Mouse (Mus musculus) embryonic facial prominence, embryonic 15.5 days (tissue): ENCODE measurements around the gene Acvr1b. TPM values are rescaled to one million over a fixed set of nuclear protein-coding genes. Genes with fewer than 3 reads are reported as not detected.

Source experiments
- ATAC-seq: fragments of 200-750 bp; cut with Nextera tagmentation; 2 replicates; pipeline ENCODE4 v1.8.0; 2017; ENCODE audit warnings: low read depth, moderate TSS enrichment; ENCODE audit not compliant: insufficient number of reproducible peaks, low FRiP score, low TSS enrichment
- H3K27ac ChIP-seq: fragments of 300-500 bp; sonication (generic); replicated peaks from 2 replicates; pipeline ENCODE4 v1.5.1; 2015; ENCODE audit warnings: mild to moderate bottlenecking, inconsistent platforms
- H3K27me3 ChIP-seq: fragments of 300-500 bp; sonication (generic); 2 replicates; pipeline ENCODE4 v1.6.1; 2015; ENCODE audit warnings: inconsistent platforms
- H3K36me3 ChIP-seq: fragments of 300-500 bp; sonication (generic); 2 replicates; pipeline ENCODE4 v1.6.1; 2015; ENCODE audit warnings: mild to moderate bottlenecking, inconsistent platforms
- H3K4me1 ChIP-seq: fragments of 300-500 bp; sonication (generic); 2 replicates; pipeline ENCODE4 v1.6.1; 2015; ENCODE audit warnings: inconsistent platforms
- H3K4me2 ChIP-seq: fragments of 300-500 bp; sonication (generic); replicated peaks from 2 replicates; pipeline ENCODE4 v1.6.1; 2015; ENCODE audit warnings: mild to moderate bottlenecking, inconsistent platforms
- H3K4me3 ChIP-seq: fragments of 300-500 bp; sonication (generic); replicated peaks from 2 replicates; pipeline ENCODE4 v1.5.1; 2015; ENCODE audit warnings: mild to moderate bottlenecking, inconsistent platforms
- H3K9ac ChIP-seq: fragments of 300-500 bp; sonication (generic); 2 replicates; pipeline ENCODE4 v1.6.1; 2015; ENCODE audit warnings: inconsistent platforms
- H3K9me3 ChIP-seq: fragments of 300-500 bp; sonication (generic); replicated peaks from 2 replicates; pipeline ENCODE4 v1.6.1; 2016; ENCODE audit warnings: inconsistent platforms
- WGBS: fragments of 180-500 bp; shearing (Covaris S2); methylation state at CpG from one replicate; pipeline ENCODE4 v1.1.7; 2015; 5-methylcytosine and 5-hydroxymethylcytosine counted together
- polyA plus RNA-seq: library from polyadenylated mRNA; unstranded; fragments of >200 nt; fragmentation: Nextera tagmentation; extraction: Ambion mirVana; gene quantifications from 2 replicates; pipeline ENCODE4 v1.2.1, GENCODE M21; 2015

Gene Acvr1b
- polyA plus RNA-seq, result 10.5 and 11.4 TPM in 2 replicates

GRCm38 (mm10) chr15:101173421-101174211 lies at the start of gene Acvr1b:
Acvr1b (plus strand) TSS chr15:101174067.
- Histone ChIP-seq H3K4me2 (peak within 1 kb of the TSS; percentile 82), H3K4me1 (peaks cover 40% of the 10 kb centered on the region), H3K9me3 (no peaks in the 10 kb centered on the region), H3K4me3 (peak within 1 kb of the TSS; percentile 83), H3K27ac (peak within 1 kb of the TSS; percentile 81), H3K9ac (peak within 1 kb of the TSS; percentile 82), H3K36me3 (no peaks in the 10 kb centered on the region), H3K27me3 (no peaks in the 10 kb centered on the region)
- WGBS, result under 1% methylated on average over 52 of the region's 87 CpGs
- peak; percentile 92 for ATAC-seq

- Histone ChIP-seq H3K9ac (no peak overlapping the region), H3K4me1 (peaks cover 28% of the 10 kb centered on the region), H3K4me3 (no peak overlapping the region), H3K4me2 (no peak overlapping the region), H3K9me3 (no peaks in the 10 kb centered on the region), H3K36me3 (no peaks in the 10 kb centered on the region), H3K27me3 (peaks cover 7% of the 10 kb centered on the region), H3K27ac (peak overlapping the region; percentile 58; the same call in 1 of the 2 replicates)
- ATAC-seq, result no peak
- WGBS, result 80% methylated on average over 6 of the region's 6 CpGs
Measured at GRCm38 (mm10) chr15:101125561-101125960, 48.3 kb upstream of the Acvr1b start.

- ATAC-seq, result peak; percentile 63
- H3K4me1 ChIP-seq, result peaks cover 37% of the 10 kb centered on the region
- H3K27ac ChIP-seq, result peak overlapping the region; percentile 72
- no peaks in the 10 kb centered on the region for H3K9me3 ChIP-seq
- no peak overlapping the region for H3K4me3 ChIP-seq
- H3K9ac ChIP-seq, result no peak overlapping the region
- no peaks in the 10 kb centered on the region for H3K36me3 ChIP-seq
- H3K4me2 ChIP-seq, result no peak overlapping the region
- 72% methylated on average over 12 of the region's 12 CpGs for WGBS
- H3K27me3 ChIP-seq, result peaks cover 14% of the 10 kb centered on the region
Measured at GRCm38 (mm10) chr15:101126876-101127544, 46.9 kb upstream of the Acvr1b start.

GRCm38 (mm10) chr15:101128181-101129089 lies 45.4 kb upstream of the Acvr1b start, which contains the start of gene Acvrl1:
Acvrl1 (plus strand) TSS chr15:101128522.
- peak within 1 kb of the TSS; percentile 48 for H3K4me3 ChIP-seq
- H3K4me1 ChIP-seq, result peaks cover 41% of the 10 kb centered on the region
- peak within 1 kb of the TSS; percentile 45; the same call in 1 of the 2 replicates for H3K9ac ChIP-seq
- peaks cover 14% of the 10 kb centered on the region for H3K27me3 ChIP-seq
- ATAC-seq, result 0 out of 2 replicates have a peak, but pooled peaks have one; percentile 26
- H3K27ac ChIP-seq, result 0 out of 2 replicates have a peak within 1 kb of the TSS, but pooled peaks have one; percentile 24
- H3K36me3 ChIP-seq, result no peaks in the 10 kb centered on the region
- peak within 1 kb of the TSS; percentile 83 for H3K4me2 ChIP-seq
- 5% methylated on average over 46 of the region's 46 CpGs for WGBS
- no peaks in the 10 kb centered on the region for H3K9me3 ChIP-seq

- Histone ChIP-seq H3K4me2 (peak overlapping the region; percentile 83), H3K27ac (no peak overlapping the region)
Measured at GRCm38 (mm10) chr15:101129412-101129811, 44.5 kb upstream of the Acvr1b start.

GRCm38 (mm10) chr15:101131498-101131897 lies 42.4 kb upstream of the Acvr1b start:
- peaks cover 14% of the 10 kb centered on the region for H3K27me3 ChIP-seq
- H3K36me3 ChIP-seq, result no peaks in the 10 kb centered on the region
- peaks cover 56% of the 10 kb centered on the region for H3K4me1 ChIP-seq
- no peak overlapping the region for H3K27ac ChIP-seq
- ATAC-seq, result no peak
- no peak overlapping the region for H3K4me3 ChIP-seq
- 19% methylated on average over 11 of the region's 11 CpGs for WGBS
- H3K9me3 ChIP-seq, result no peaks in the 10 kb centered on the region
- H3K4me2 ChIP-seq, result no peak overlapping the region
- no peak overlapping the region for H3K9ac ChIP-seq

More at GRCm38 (mm10) chr15:101129412-101129811, 44.5 kb upstream of the Acvr1b start:
- no peak for ATAC-seq
- Histone ChIP-seq H3K4me3 (peak overlapping the region; percentile 48), H3K9me3 (no peaks in the 10 kb centered on the region), H3K36me3 (no peaks in the 10 kb centered on the region), H3K9ac (no peak overlapping the region), H3K4me1 (peaks cover 51% of the 10 kb centered on the region), H3K27me3 (peaks cover 14% of the 10 kb centered on the region)
- WGBS, result 51% methylated on average over 5 of the region's 5 CpGs

- peaks cover under 1% of the 10 kb centered on the region; the same call in 1 of the 2 replicates for H3K36me3 ChIP-seq
- no peak overlapping the region for H3K27ac ChIP-seq
- 56% methylated on average over 6 of the region's 6 CpGs for WGBS
- no peaks in the 10 kb centered on the region for H3K9me3 ChIP-seq
- no peak overlapping the region for H3K4me2 ChIP-seq
- no peak overlapping the region for H3K4me3 ChIP-seq
- H3K4me1 ChIP-seq, result peaks cover 51% of the 10 kb centered on the region
- peaks cover 14% of the 10 kb centered on the region for H3K27me3 ChIP-seq
- ATAC-seq, result no peak
- H3K9ac ChIP-seq, result no peak overlapping the region
Measured at GRCm38 (mm10) chr15:101132041-101132440, 41.8 kb upstream of the Acvr1b start.

- Histone ChIP-seq H3K27ac (peak overlapping the region; percentile 12; the same call in 1 of the 2 replicates), H3K36me3 (peaks cover 8% of the 10 kb centered on the region; the same call in 1 of the 2 replicates), H3K27me3 (peaks cover 14% of the 10 kb centered on the region), H3K4me2 (no peak overlapping the region), H3K4me1 (peaks cover 49% of the 10 kb centered on the region), H3K4me3 (no peak overlapping the region), H3K9ac (no peak overlapping the region), H3K9me3 (no peaks in the 10 kb centered on the region)
- 63% methylated on average over 6 of the region's 6 CpGs for whole genome bisulfite sequencing
- no peak for ATAC-seq
Measured at GRCm38 (mm10) chr15:101132761-101133160, 41.1 kb upstream of the Acvr1b start.

GRCm38 (mm10) chr15:101133993-101134704 lies 39.7 kb upstream of the Acvr1b start:
- peak; percentile 54; the same call in 1 of the 2 replicates for ATAC-seq

GRCm38 (mm10) chr15:101135405-101135804 lies 38.5 kb upstream of the Acvr1b start:
- no peak for ATAC-seq
- Histone ChIP-seq H3K9ac (no peak overlapping the region), H3K9me3 (no peaks in the 10 kb centered on the region), H3K27me3 (peaks cover 7% of the 10 kb centered on the region; the same call in 1 of the 2 replicates), H3K36me3 (peaks cover 8% of the 10 kb centered on the region; the same call in 1 of the 2 replicates), H3K27ac (no peak overlapping the region), H3K4me1 (peaks cover 49% of the 10 kb centered on the region), H3K4me2 (peak overlapping the region; percentile 12; the same call in 1 of the 2 replicates), H3K4me3 (peak overlapping the region; percentile 8; the same call in 1 of the 2 replicates)
- WGBS, result 39% methylated on average over 8 of the region's 8 CpGs

More at GRCm38 (mm10) chr15:101133993-101134704, 39.7 kb upstream of the Acvr1b start:
- Histone ChIP-seq H3K4me3 (0 out of 2 replicates have a peak overlapping the region, but pooled peaks have one; percentile 15), H3K4me2 (peak overlapping the region; percentile 12), H3K27ac (peak overlapping the region; percentile 65), H3K4me1 (peaks cover 40% of the 10 kb centered on the region), H3K9ac (no peak overlapping the region), H3K27me3 (peaks cover 14% of the 10 kb centered on the region), H3K36me3 (peaks cover 8% of the 10 kb centered on the region; the same call in 1 of the 2 replicates), H3K9me3 (no peaks in the 10 kb centered on the region)
- 22% methylated on average over 15 of the region's 15 CpGs for WGBS
